Mouse (Mus musculus) heart, embryonic 15.5 days (tissue): ENCODE results near the gene Rita1. TPM values are rescaled to one million over a fixed set of nuclear protein-coding genes. Genes with fewer than 3 reads are reported as not detected.

Experiments used
- ATAC-seq: fragments of 200-750 bp; cut with Nextera tagmentation; replicated peaks from 2 replicates; pipeline ENCODE4 v1.8.0; 2017; ENCODE audit warnings: low read depth, moderate TSS enrichment; ENCODE audit not compliant: insufficient number of reproducible peaks, insufficient read depth, low FRiP score
- H3K27ac ChIP-seq: fragments of 300-500 bp; sonication (generic); 2 replicates; pipeline ENCODE4 v1.5.1; 2015; ENCODE audit warnings: mild to moderate bottlenecking, inconsistent platforms
- H3K27me3 ChIP-seq: fragments of 300-500 bp; sonication (generic); 2 replicates; pipeline ENCODE4 v1.6.1; 2015; ENCODE audit warnings: inconsistent platforms
- H3K36me3 ChIP-seq: fragments of 300-500 bp; sonication (generic); 2 replicates; pipeline ENCODE4 v1.6.1; 2015; ENCODE audit warnings: mild to moderate bottlenecking, inconsistent platforms
- H3K4me1 ChIP-seq: fragments of 300-500 bp; sonication (generic); replicated peaks from 2 replicates; pipeline ENCODE4 v1.6.1; 2015; ENCODE audit warnings: inconsistent platforms
- H3K4me2 ChIP-seq: fragments of 300-500 bp; sonication (generic); 2 replicates; pipeline ENCODE4 v1.6.1; 2015; ENCODE audit warnings: inconsistent platforms, mild to moderate bottlenecking, moderate library complexity
- H3K4me3 ChIP-seq: fragments of 300-500 bp; sonication (generic); 2 replicates; pipeline ENCODE4 v1.5.1; 2015; ENCODE audit warnings: mild to moderate bottlenecking, inconsistent platforms
- H3K9ac ChIP-seq: fragments of 300-500 bp; sonication (generic); 2 replicates; pipeline ENCODE4 v1.6.1; 2015; ENCODE audit warnings: mild to moderate bottlenecking, inconsistent platforms
- H3K9me3 ChIP-seq: fragments of 300-500 bp; sonication (generic); replicated peaks from 2 replicates; pipeline ENCODE4 v1.6.1; 2016; ENCODE audit warnings: inconsistent platforms
- WGBS: fragments of 180-500 bp; shearing (Covaris S2); methylation state at CpG from one replicate; pipeline ENCODE4 v1.1.7; 2015; ENCODE audit warnings: mixed read lengths; 5-methylcytosine and 5-hydroxymethylcytosine counted together
- polyA plus RNA-seq: library from polyadenylated mRNA; unstranded; fragments of >200 nt; fragmentation: Nextera tagmentation; extraction: Ambion mirVana; gene quantifications from 2 replicates; pipeline ENCODE4 v1.2.1, GENCODE M21; 2015

Gene Rita1
- polyA plus RNA-seq, 1 experiment from 2014 or later = 12.7 TPM

- Histone ChIP-seq H3K36me3 (no peaks in the 10 kb centered on the region), H3K27me3 (no peaks in the 10 kb centered on the region), H3K27ac (no peak overlapping the region), H3K4me3 (no peak overlapping the region), H3K4me1 (peaks cover 67% of the 10 kb centered on the region), H3K9me3 (no peaks in the 10 kb centered on the region), H3K4me2 (no peak overlapping the region), H3K9ac (no peak overlapping the region)
- 75% methylated on average over 3 of the region's 3 CpGs for WGBS
- ATAC-seq = no peak
Observed at GRCm38 (mm10) chr5:120569791-120570190, 42.6 kb downstream of the Rita1 start.

GRCm38 (mm10) chr5:120568964-120569363 lies 43.4 kb downstream of the Rita1 start:
- Histone ChIP-seq H3K4me1 (peaks cover 68% of the 10 kb centered on the region), H3K36me3 (no peaks in the 10 kb centered on the region), H3K4me3 (no peak overlapping the region), H3K9me3 (no peaks in the 10 kb centered on the region), H3K9ac (no peak overlapping the region), H3K4me2 (no peak overlapping the region), H3K27me3 (no peaks in the 10 kb centered on the region), H3K27ac (no peak overlapping the region)
- no peak for ATAC-seq
- WGBS = 57% methylated on average over 4 of the region's 4 CpGs

GRCm38 (mm10) chr5:120568336-120568768 lies 44.0 kb downstream of the Rita1 start:
- Histone ChIP-seq H3K27me3 (no peaks in the 10 kb centered on the region), H3K4me1 (peaks cover 74% of the 10 kb centered on the region), H3K9ac (no peak overlapping the region), H3K9me3 (no peaks in the 10 kb centered on the region), H3K4me2 (no peak overlapping the region), H3K27ac (no peak overlapping the region), H3K4me3 (no peak overlapping the region), H3K36me3 (no peaks in the 10 kb centered on the region)
- WGBS = 60% methylated on average over 9 of the region's 9 CpGs
- ATAC-seq = no peak

GRCm38 (mm10) chr5:120567761-120568211 lies 44.6 kb downstream of the Rita1 start:
- 65% methylated on average over 14 of the region's 14 CpGs for WGBS
- no peak overlapping the region for H3K4me3 ChIP-seq
- no peaks in the 10 kb centered on the region for H3K27me3 ChIP-seq
- H3K9me3 ChIP-seq = no peaks in the 10 kb centered on the region
- no peaks in the 10 kb centered on the region for H3K36me3 ChIP-seq
- no peak overlapping the region for H3K9ac ChIP-seq
- peaks cover 80% of the 10 kb centered on the region for H3K4me1 ChIP-seq
- no peak for ATAC-seq
- H3K4me2 ChIP-seq = no peak overlapping the region
- H3K27ac ChIP-seq = peak overlapping the region; percentile 29; the same call in 1 of the 2 replicates

GRCm38 (mm10) chr5:120567253-120567701 lies 45.1 kb downstream of the Rita1 start:
- H3K9ac ChIP-seq = 0 out of 2 replicates have a peak overlapping the region, but pooled peaks have one; percentile 16
- H3K9me3 ChIP-seq = no peaks in the 10 kb centered on the region
- peaks cover 82% of the 10 kb centered on the region for H3K4me1 ChIP-seq
- WGBS = 52% methylated on average over 21 of the region's 21 CpGs
- peak overlapping the region; percentile 29; the same call in 1 of the 2 replicates for H3K27ac ChIP-seq
- no peak overlapping the region for H3K4me3 ChIP-seq
- H3K4me2 ChIP-seq = no peak overlapping the region
- no peaks in the 10 kb centered on the region for H3K36me3 ChIP-seq
- no peaks in the 10 kb centered on the region for H3K27me3 ChIP-seq
- ATAC-seq = no peak

- WGBS = 44% methylated on average over 9 of the region's 9 CpGs
- H3K27me3 ChIP-seq = no peaks in the 10 kb centered on the region
- ATAC-seq = no peak
- no peak overlapping the region for H3K4me2 ChIP-seq
- H3K9ac ChIP-seq = 0 out of 2 replicates have a peak overlapping the region, but pooled peaks have one; percentile 3
- no peak overlapping the region for H3K4me3 ChIP-seq
- H3K9me3 ChIP-seq = no peaks in the 10 kb centered on the region
- no peaks in the 10 kb centered on the region for H3K36me3 ChIP-seq
- H3K27ac ChIP-seq = peak overlapping the region; percentile 58; the same call in 1 of the 2 replicates
- H3K4me1 ChIP-seq = peaks cover 79% of the 10 kb centered on the region
Observed at GRCm38 (mm10) chr5:120566681-120567252, 45.6 kb downstream of the Rita1 start.

GRCm38 (mm10) chr5:120566101-120566500 lies 46.3 kb downstream of the Rita1 start:
- H3K9ac ChIP-seq = no peak overlapping the region

GRCm38 (mm10) chr5:120565171-120565905 lies 47.1 kb downstream of the Rita1 start:
- Histone ChIP-seq H3K4me3 (no peak overlapping the region), H3K9me3 (no peaks in the 10 kb centered on the region), H3K9ac (no peak overlapping the region), H3K27ac (peak overlapping the region; percentile 58; the same call in 1 of the 2 replicates), H3K27me3 (no peaks in the 10 kb centered on the region), H3K4me1 (peaks cover 75% of the 10 kb centered on the region), H3K36me3 (no peaks in the 10 kb centered on the region), H3K4me2 (no peak overlapping the region)
- ATAC-seq = no peak
- whole genome bisulfite sequencing = 56% methylated on average over 15 of the region's 15 CpGs

More at GRCm38 (mm10) chr5:120566101-120566500, 46.3 kb downstream of the Rita1 start:
- Histone ChIP-seq H3K4me3 (no peak overlapping the region), H3K36me3 (no peaks in the 10 kb centered on the region), H3K27me3 (no peaks in the 10 kb centered on the region), H3K4me2 (no peak overlapping the region), H3K27ac (peak overlapping the region; percentile 58), H3K9me3 (no peaks in the 10 kb centered on the region), H3K4me1 (peaks cover 74% of the 10 kb centered on the region)
- 48% methylated on average over 5 of the region's 5 CpGs for WGBS
- no peak for ATAC-seq

GRCm38 (mm10) chr5:120563914-120564311 lies 48.5 kb downstream of the Rita1 start:
- no peak overlapping the region for H3K4me2 ChIP-seq
- H3K9ac ChIP-seq = no peak overlapping the region
- no peaks in the 10 kb centered on the region for H3K36me3 ChIP-seq
- no peaks in the 10 kb centered on the region for H3K9me3 ChIP-seq
- no peak overlapping the region for H3K4me3 ChIP-seq
- peak overlapping the region; percentile 77 for H3K27ac ChIP-seq
- no peaks in the 10 kb centered on the region for H3K27me3 ChIP-seq
- ATAC-seq = no peak
- WGBS = 48% methylated on average over 4 of the region's 4 CpGs
- H3K4me1 ChIP-seq = peaks cover 72% of the 10 kb centered on the region

- H3K9me3 ChIP-seq = no peaks in the 10 kb centered on the region
- peak overlapping the region; percentile 23; the same call in 1 of the 2 replicates for H3K9ac ChIP-seq
- H3K4me3 ChIP-seq = no peak overlapping the region
- H3K27ac ChIP-seq = peak overlapping the region; percentile 77
- peak; percentile 67 for ATAC-seq
- H3K4me1 ChIP-seq = peaks cover 68% of the 10 kb centered on the region
- peak overlapping the region; percentile 27; the same call in 1 of the 2 replicates for H3K4me2 ChIP-seq
- WGBS = 41% methylated on average over 28 of the region's 28 CpGs
- H3K27me3 ChIP-seq = no peaks in the 10 kb centered on the region
- H3K36me3 ChIP-seq = no peaks in the 10 kb centered on the region
Observed at GRCm38 (mm10) chr5:120562956-120563913, 49.2 kb downstream of the Rita1 start.
